Mouse (Mus musculus): ENCODE results near the gene Fbxl18.

Gene Fbxl18

GRCm38 (mm10) chr5:142822286-142823095 lies 72.7 kb downstream of the Fbxl18 start:
- peak; percentile 79 for DNase-seq (ENCODE audit: low spot score)

- DNase-seq (ENCODE audit: low spot score) = no peak
These were observed 73.3 kb downstream of the Fbxl18 start for GRCm38 (mm10) chr5:142821974-142822285.

GRCm38 (mm10) chr5:142821266-142821973 lies 73.8 kb downstream of the Fbxl18 start:
- peak; percentile 91 for DNase-seq (ENCODE audit: low spot score)

GRCm38 (mm10) chr5:142820276-142821265 lies 74.7 kb downstream of the Fbxl18 start:
- DNase-seq (ENCODE audit: low spot score) = peak; percentile 68

GRCm38 (mm10) chr5:142819385-142820275 lies 75.6 kb downstream of the Fbxl18 start:
- peak; percentile 70 for DNase-seq (ENCODE audit: low spot score)

GRCm38 (mm10) chr5:142818435-142819360 lies 76.5 kb downstream of the Fbxl18 start:
- DNase-seq (ENCODE audit: low spot score) = peak; percentile 75

GRCm38 (mm10) chr5:142817524-142818434 lies 77.4 kb downstream of the Fbxl18 start, which contains the start of gene Tnrc18:
Gene Tnrc18 (minus strand): TSS chr5:142817662.
- DNase-seq (ENCODE audit: low spot score) = peak; percentile 99

Data from ovary, postnatal 36 days (tissue).